Mouse (Mus musculus) embryonic facial prominence, embryonic 11.5 days (tissue): ENCODE data around the gene Wtip. TPM values are rescaled to one million over a fixed set of nuclear protein-coding genes. Genes with fewer than 3 reads are reported as not detected.

Source experiments
- ATAC-seq: fragments of 200-750 bp; cut with Nextera tagmentation; replicated peaks from 2 replicates; pipeline ENCODE4 v1.8.0; 2017; ENCODE audit warnings: low read depth; ENCODE audit not compliant: insufficient number of reproducible peaks, low FRiP score, low TSS enrichment
- DNase-seq: peaks from one replicate; pipeline ENCODE4 v3.0.0-alpha.2; 2015; ENCODE audit warnings: low spot score
- H3K27ac ChIP-seq: fragments of 300-500 bp; sonication (generic); replicated peaks from 2 replicates; pipeline ENCODE4 v1.5.1; 2014; ENCODE audit warnings: mild to moderate bottlenecking, low read depth, low read length, control low read depth
- H3K27me3 ChIP-seq: fragments of 300-500 bp; sonication (generic); 2 replicates; pipeline ENCODE4 v1.6.1; 2014; ENCODE audit warnings: mild to moderate bottlenecking, low read length, moderate library complexity, mixed read lengths; ENCODE audit not compliant: control insufficient read depth, insufficient read depth
- H3K36me3 ChIP-seq: fragments of 300-500 bp; sonication (generic); replicated peaks from 2 replicates; pipeline ENCODE4 v1.6.1; 2014; ENCODE audit warnings: low read depth, mild to moderate bottlenecking, low read length, moderate library complexity, mixed read lengths; ENCODE audit not compliant: control insufficient read depth, insufficient read depth
- H3K4me1 ChIP-seq: fragments of 300-500 bp; sonication (generic); 2 replicates; pipeline ENCODE4 v1.6.1; 2014; ENCODE audit warnings: low read length, mixed read lengths; ENCODE audit not compliant: control insufficient read depth, insufficient read depth
- H3K4me2 ChIP-seq: fragments of 300-500 bp; sonication (generic); 2 replicates; pipeline ENCODE4 v1.6.1; 2014; ENCODE audit warnings: low read depth, mild to moderate bottlenecking, control low read depth, low read length, moderate library complexity
- H3K4me3 ChIP-seq: fragments of 300-500 bp; sonication (generic); 2 replicates; pipeline ENCODE4 v1.5.1; 2014; ENCODE audit warnings: low read depth, low read length, control low read depth
- H3K9ac ChIP-seq: fragments of 300-500 bp; sonication (generic); replicated peaks from 2 replicates; pipeline ENCODE4 v1.6.1; 2014; ENCODE audit warnings: mild to moderate bottlenecking, control low read depth, low read length
- H3K9me3 ChIP-seq: fragments of 300-500 bp; sonication (generic); replicated peaks from 2 replicates; pipeline ENCODE4 v1.6.1; 2016; ENCODE audit warnings: mild to moderate bottlenecking, low read length, inconsistent platforms, mixed read lengths; ENCODE audit not compliant: control insufficient read depth
- WGBS: fragments of 180-500 bp; shearing (Covaris S2); extraction: QIAGEN DNeasy Blood & Tissue Kit; methylation state at CpG from one replicate; pipeline ENCODE4 v1.1.7; 2014; 5-methylcytosine and 5-hydroxymethylcytosine counted together
- polyA plus RNA-seq: library from polyadenylated mRNA; unstranded; fragments of >200 nt; fragmentation: Nextera tagmentation; extraction: Ambion mirVana; gene quantifications from 2 replicates; pipeline ENCODE4 v1.2.1, GENCODE M21; 2014

Gene Wtip
- polyA plus RNA-seq, 1 experiment from 2014 or later, result 6.7 TPM

DNA sequence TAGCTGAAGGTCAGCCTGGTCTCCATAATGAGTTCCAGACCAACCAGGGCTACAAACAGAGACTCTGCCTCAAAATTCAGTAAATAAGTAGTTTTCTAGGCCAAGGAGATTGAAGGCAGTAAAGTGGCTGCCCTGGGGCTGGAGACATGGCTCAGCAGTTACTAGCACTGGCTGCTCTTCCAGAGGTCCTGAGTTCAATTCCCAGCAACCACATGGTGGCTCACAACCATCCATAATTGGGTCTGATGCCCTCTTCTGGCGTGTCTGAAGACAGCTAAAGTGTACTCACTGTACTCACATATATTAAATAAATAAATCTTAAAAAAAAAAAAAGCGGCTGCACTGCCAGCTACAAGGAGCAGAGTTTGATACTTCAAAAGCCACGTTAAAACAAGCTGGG is 32.9 kb upstream of the Wtip start:
- Histone ChIP-seq H3K27me3 (no peaks in the 10 kb centered on the region), H3K36me3 (peaks cover 12% of the 10 kb centered on the region), H3K4me1 (no peaks in the 10 kb centered on the region; the same call in 1 of the 2 replicates), H3K4me3 (no peak overlapping the region), H3K27ac (no peak overlapping the region), H3K4me2 (no peak overlapping the region), H3K9me3 (no peaks in the 10 kb centered on the region), H3K9ac (no peak overlapping the region)
- DNase-seq (no peak), ATAC-seq (no peak)
- 83% methylated on average over 3 of the region's 3 CpGs for WGBS

- Histone ChIP-seq H3K4me3 (no peak overlapping the region), H3K27me3 (no peaks in the 10 kb centered on the region), H3K9ac (no peak overlapping the region), H3K9me3 (no peaks in the 10 kb centered on the region), H3K4me2 (no peak overlapping the region), H3K4me1 (no peaks in the 10 kb centered on the region; the same call in 1 of the 2 replicates), H3K27ac (no peak overlapping the region), H3K36me3 (peaks cover 18% of the 10 kb centered on the region)
- ATAC-seq (no peak), DNase-seq (no peak)
- 92% methylated on average over 7 of the region's 7 CpGs for WGBS
Measured at GRCm38 (mm10) chr7:34164671-34165070, 31.6 kb upstream of the Wtip start.

GRCm38 (mm10) chr7:34159167-34159566 is 26.1 kb upstream of the Wtip start:
- Histone ChIP-seq H3K4me1 (no peaks in the 10 kb centered on the region), H3K9me3 (no peaks in the 10 kb centered on the region), H3K27ac (no peak overlapping the region), H3K27me3 (no peaks in the 10 kb centered on the region), H3K4me2 (no peak overlapping the region), H3K4me3 (no peak overlapping the region), H3K9ac (no peak overlapping the region), H3K36me3 (peaks cover 41% of the 10 kb centered on the region)
- WGBS, result 88% methylated on average over 3 of the region's 3 CpGs
- no peak for ATAC-seq
- DNase-seq, result no peak

DNA sequence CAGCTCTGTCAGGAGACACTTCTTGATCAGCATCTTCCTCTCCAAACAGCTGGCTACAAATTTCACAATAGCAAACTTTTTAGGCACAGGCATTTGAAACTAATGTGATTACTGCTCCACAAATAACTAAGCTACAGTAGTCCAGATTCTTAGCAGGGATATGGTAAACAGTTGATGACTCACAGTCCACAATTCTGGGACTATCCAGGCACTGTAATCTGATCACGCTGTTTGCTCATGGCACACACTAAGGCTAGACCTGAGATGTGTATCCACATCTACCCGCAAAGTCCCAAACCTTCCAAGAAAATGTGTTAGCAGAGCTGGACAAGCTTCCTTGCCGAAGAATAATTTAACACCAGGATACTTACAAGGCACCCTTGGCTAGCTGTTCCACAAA is 24.9 kb upstream of the Wtip start:
- no peak for DNase-seq
- Histone ChIP-seq H3K36me3 (peaks cover 42% of the 10 kb centered on the region), H3K27me3 (no peaks in the 10 kb centered on the region), H3K9me3 (no peaks in the 10 kb centered on the region), H3K4me3 (no peak overlapping the region), H3K4me2 (no peak overlapping the region), H3K4me1 (no peaks in the 10 kb centered on the region), H3K9ac (no peak overlapping the region), H3K27ac (no peak overlapping the region)
- ATAC-seq, result no peak
- 92% methylated on average over 3 of the region's 3 CpGs for WGBS

DNA sequence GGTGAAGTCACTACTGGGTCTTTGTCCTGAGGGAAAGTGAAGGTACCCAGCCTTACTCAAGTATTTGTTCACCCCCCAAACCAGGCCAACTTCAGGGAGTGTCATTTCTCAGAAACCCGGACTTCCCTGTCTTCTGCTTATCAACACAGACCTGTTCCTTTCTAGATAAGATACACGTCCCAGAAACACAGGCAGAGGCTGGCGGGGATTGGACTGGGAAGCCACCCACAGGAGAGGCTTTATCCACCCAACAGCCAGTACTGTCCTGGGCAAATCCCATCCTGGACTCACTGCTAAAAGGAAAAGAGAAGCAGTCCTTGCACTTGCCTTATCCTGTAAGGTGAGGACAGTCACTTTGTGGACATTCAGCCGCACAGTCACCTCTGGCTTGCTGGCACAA is 14.1 kb upstream of the Wtip start:
- H3K27me3 ChIP-seq, result no peaks in the 10 kb centered on the region
- ATAC-seq (no peak), DNase-seq (no peak)
- H3K4me2 ChIP-seq, result no peak overlapping the region
- H3K27ac ChIP-seq, result no peak overlapping the region
- no peak overlapping the region for H3K4me3 ChIP-seq
- H3K9me3 ChIP-seq, result no peaks in the 10 kb centered on the region
- H3K4me1 ChIP-seq, result no peaks in the 10 kb centered on the region
- 95% methylated on average over 4 of the region's 4 CpGs for WGBS
- H3K9ac ChIP-seq, result no peak overlapping the region
- H3K36me3 ChIP-seq, result peaks cover 53% of the 10 kb centered on the region

DNA sequence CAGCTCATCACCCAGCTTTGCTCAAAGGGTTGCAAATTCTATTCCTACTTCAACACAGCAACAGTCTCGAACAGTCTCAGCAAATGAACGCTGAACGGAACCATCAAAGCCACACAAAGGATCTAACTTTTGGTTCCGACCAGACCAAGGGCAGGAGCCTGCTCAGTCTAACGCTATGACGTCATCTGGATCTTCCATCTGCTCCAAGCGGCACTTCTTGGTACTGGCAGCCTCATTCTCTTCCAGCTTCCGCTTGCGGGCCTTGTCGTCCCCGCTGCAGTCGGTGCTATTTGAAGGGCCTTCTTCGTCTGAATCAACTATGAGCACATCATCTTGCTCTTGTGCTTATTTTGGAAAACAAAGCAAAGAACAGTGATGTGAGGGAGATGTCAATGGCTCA is 8.1 kb upstream of the Wtip start:
- no peak for ATAC-seq
- no peak overlapping the region for H3K4me3 ChIP-seq
- no peaks in the 10 kb centered on the region for H3K4me1 ChIP-seq
- no peak overlapping the region for H3K4me2 ChIP-seq
- H3K9ac ChIP-seq, result no peak overlapping the region
- no peak for DNase-seq
- 96% methylated on average over 13 of the region's 13 CpGs for WGBS
- H3K9me3 ChIP-seq, result no peaks in the 10 kb centered on the region
- no peak overlapping the region for H3K27ac ChIP-seq
- H3K27me3 ChIP-seq, result no peaks in the 10 kb centered on the region
- peaks cover 31% of the 10 kb centered on the region for H3K36me3 ChIP-seq

DNA sequence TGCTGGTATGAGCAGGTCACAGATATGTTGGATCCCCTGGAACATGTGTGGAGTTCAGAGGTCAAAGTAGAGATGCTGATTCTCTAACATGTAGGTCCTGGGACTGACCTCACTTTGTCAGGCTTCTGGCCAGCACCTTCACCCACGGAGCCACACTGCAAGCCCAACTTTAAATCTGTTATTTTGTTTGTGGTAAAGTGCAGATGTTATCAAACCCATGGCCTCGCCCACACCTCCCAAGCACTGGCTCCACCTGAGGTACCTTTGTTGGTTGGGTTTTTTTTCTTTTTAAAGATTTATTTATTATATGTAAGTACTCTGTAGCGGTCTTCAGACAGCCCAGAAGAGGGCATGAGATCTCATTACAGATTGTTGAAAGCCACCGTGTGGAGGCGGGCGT is 6.4 kb upstream of the Wtip start:
- no peak overlapping the region for H3K27ac ChIP-seq
- 90% methylated on average over 6 of the region's 6 CpGs for WGBS
- H3K4me2 ChIP-seq, result no peak overlapping the region
- no peak overlapping the region for H3K4me3 ChIP-seq
- DNase-seq (no peak), ATAC-seq (no peak)
- peaks cover 22% of the 10 kb centered on the region for H3K36me3 ChIP-seq
- no peaks in the 10 kb centered on the region for H3K4me1 ChIP-seq
- H3K27me3 ChIP-seq, result no peaks in the 10 kb centered on the region
- H3K9me3 ChIP-seq, result no peaks in the 10 kb centered on the region
- no peak overlapping the region for H3K9ac ChIP-seq

- Histone ChIP-seq H3K27me3 (no peaks in the 10 kb centered on the region), H3K36me3 (no peaks in the 10 kb centered on the region; the same call in 1 of the 2 replicates), H3K4me1 (0 out of 2 replicates have a peak, but pooled peaks cover 3% of the 10 kb centered on the region), H3K4me3 (no peak overlapping the region), H3K9me3 (no peaks in the 10 kb centered on the region), H3K9ac (no peak overlapping the region), H3K4me2 (no peak overlapping the region), H3K27ac (no peak overlapping the region)
- ATAC-seq (no peak), DNase-seq (peak; percentile 50)
- WGBS, result 59% methylated on average over 2 of the region's 2 CpGs
Measured at GRCm38 (mm10) chr7:34134336-34134735, 1.3 kb upstream of the Wtip start.
